Mouse (Mus musculus) urinary bladder, postnatal 0 days (tissue): ENCODE data around the gene Mdk. TPM values are rescaled to one million over a fixed set of nuclear protein-coding genes. Genes with fewer than 3 reads are reported as not detected.

Experiments
- microRNA-seq: library from miRNA; unstranded; fragments of <30 nt; microRNA quantifications from one replicate; pipeline ENCODE4, GENCODE M21; 2016
- polyA plus RNA-seq: library from polyadenylated mRNA; unstranded; fragments of >200 nt; fragmentation: Nextera tagmentation; extraction: Ambion mirVana; gene quantifications from 2 replicates; pipeline ENCODE4 v1.2.1, GENCODE M21; 2015

Gene Mdk
- 87.8 TPM in 2 replicates for polyA plus RNA-seq

DNA sequence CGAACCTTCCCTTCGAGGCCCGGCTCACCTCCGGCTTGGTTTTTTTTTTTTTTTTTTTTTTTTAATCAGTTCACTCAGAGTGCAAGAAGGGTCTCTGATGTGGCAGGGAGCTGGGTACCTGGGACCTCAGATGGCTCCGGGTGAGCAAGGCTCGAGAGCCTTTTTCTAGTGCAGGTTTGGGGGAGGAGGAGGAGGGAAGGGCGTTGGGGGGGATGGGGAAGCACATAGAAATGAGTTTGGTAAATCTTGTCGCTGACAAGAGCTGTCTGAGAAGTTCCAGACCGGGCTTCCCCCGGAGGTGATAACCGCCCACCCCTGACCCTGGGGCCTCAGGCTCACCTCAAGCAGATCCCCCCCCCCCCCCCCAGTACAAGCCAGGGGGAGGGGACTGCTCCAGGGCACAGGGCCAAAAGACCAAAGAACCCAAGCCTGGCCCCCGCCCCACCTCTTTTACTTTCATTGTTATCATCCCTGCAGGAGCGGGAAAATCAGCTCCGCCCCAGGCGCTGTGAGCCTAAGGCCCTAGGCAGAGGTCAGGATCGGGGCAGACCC lies at the start of gene Mdk:
Gene Mdk, minus strand, starts transcription at position 138 of the 552 bp plus-strand sequence.

DNA sequence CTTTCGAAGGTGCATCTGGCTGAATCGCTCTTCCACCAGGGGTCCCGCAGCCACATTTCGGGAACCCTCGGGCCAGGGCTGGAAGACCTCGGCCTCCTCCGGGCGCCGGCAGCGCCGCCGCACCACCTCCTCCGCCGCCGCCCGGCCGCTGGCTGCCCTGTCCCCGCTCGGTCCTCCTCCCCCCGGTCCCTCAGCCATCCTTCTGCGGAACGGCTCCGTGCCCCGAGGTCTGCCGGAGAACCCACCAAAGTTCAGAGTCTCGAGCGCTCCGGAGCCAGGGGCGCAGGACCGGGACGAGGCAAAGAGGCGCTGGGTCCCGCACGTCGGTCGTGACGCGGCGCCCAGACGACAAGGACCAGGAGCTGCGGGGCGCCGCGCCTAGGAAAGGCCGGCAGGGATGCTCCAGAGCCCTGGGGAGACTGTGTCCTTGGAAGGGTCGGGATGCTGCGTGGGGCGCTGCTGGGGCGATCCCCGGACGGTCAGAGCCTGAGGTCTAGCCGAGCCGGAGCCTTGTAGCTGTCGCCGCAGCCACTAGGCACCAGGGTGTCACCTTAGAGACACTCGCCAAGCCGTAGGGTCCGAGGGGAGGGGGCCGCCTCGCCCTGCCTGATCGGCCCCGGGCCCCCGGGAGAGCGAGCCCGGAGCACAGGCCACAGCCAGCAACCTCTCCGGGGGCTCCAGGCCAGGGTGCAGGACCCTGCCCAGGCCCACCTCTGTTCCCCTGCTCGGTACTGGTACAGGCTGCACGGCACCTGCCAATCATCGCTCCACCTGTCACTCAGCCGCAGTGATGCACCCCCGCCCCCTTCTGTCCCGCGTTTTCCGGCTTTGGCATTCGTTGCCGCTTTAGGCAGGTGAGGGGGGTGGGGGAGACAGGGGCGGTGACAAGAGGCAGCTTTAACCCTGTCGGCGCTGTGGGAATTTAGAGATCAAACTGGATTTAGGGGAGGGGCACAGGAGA lies 43.8 kb upstream of the Mdk start, which contains the start of gene Dgkz:
Gene Dgkz, minus strand, starts transcription at position 284 of the 961 bp plus-strand sequence.

DNA sequence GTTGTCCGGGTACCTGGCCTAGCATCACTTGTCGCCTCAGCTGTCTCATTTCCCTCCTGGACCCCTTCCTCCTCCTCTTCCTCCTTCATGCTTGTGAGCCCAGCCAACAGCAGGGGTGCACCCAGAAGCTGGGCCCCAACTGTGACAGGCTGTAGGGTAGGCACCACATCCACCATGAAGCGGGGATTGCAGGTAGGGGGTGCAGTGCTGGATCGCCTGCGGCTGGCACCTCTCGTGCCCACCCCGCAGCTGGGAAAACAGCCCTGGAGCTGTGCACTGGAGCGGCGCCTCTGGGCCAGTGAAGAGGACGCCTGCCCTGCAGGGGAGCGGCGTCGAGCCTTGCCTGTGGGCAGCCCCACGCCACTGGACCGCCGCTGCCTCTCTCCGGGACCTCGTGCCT lies 13.4 kb upstream of the Mdk start, which contains the start of gene Gm9821:
Gene Gm9821, plus strand, starts transcription at position 221 of the 400 bp plus-strand sequence.

DNA sequence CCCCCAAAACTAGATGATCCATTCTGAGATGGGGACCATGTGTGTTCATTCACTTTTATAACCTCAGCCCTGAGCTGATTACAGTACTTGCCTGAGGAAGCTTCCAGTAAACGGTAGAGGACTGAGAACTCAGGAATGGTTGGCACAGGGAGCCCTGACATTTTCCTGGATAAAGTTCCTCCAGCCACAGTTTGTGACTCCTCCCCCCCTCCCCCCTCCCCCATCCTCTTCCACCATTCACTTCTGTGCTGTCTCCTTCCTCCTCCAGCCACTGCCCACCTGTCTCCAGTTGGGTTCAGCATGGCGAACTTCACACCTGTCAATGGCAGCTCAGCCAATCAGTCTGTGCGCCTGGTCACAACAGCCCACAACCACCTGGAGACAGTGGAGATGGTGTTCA lies 5.1 kb downstream of the Mdk start, which contains the start of gene Chrm4:
Gene Chrm4, plus strand, starts transcription at position 301 of the 400 bp plus-strand sequence.

Small RNAs within 50 kb of the gene (microRNA-seq; reads per million reads assigned to microRNA genes)
- not detected for gene Mir6999

Other genes starting within 250 kb of the Mdk start
- 17.6 and 18.2 TPM in 2 replicates for gene Atg13, start 221.7 kb downstream of the Mdk start, polyA plus RNA-seq
- gene Harbi1, start 221.4 kb downstream of the Mdk start, polyA plus RNA-seq: 10.6 and 12.1 TPM in 2 replicates
- gene Ambra1, start 202.2 kb downstream of the Mdk start, polyA plus RNA-seq: 6.1 TPM in 2 replicates
- gene Chrm4, start 5.0 kb downstream of the Mdk start, polyA plus RNA-seq: not detected in 2 replicates
- gene Gm9821, start 13.4 kb upstream of the Mdk start, polyA plus RNA-seq: 0.93 and 1.1 TPM in 2 replicates
- 24.7 and 35.9 TPM in 2 replicates for gene Dgkz, start 43.6 kb upstream of the Mdk start, polyA plus RNA-seq
- gene Creb3l1, start 92.2 kb upstream of the Mdk start, polyA plus RNA-seq: 22.4 and 25.5 TPM in 2 replicates
- 10.1 and 11.0 TPM in 2 replicates for gene Phf21a, start 160.8 kb upstream of the Mdk start, polyA plus RNA-seq